Mouse (Mus musculus) ES-Bruce4 (cell line): ENCODE data around the gene Oprd1.

Experiments used
- CTCF ChIP-seq: IDR thresholded peaks from one replicate; pipeline ENCODE4 v1.8.1; 2011; ENCODE audit warnings: low read depth, low read length
- EP300 ChIP-seq: IDR thresholded peaks from 2 replicates; pipeline ENCODE4 v1.6.1; 2011; ENCODE audit warnings: low read depth, low read length; ENCODE audit not compliant: insufficient read depth
- POLR2A ChIP-seq: IDR thresholded peaks from one replicate; pipeline ENCODE4 v1.8.1; 2011; ENCODE audit warnings: low read length; ENCODE audit not compliant: insufficient read depth

DNA sequence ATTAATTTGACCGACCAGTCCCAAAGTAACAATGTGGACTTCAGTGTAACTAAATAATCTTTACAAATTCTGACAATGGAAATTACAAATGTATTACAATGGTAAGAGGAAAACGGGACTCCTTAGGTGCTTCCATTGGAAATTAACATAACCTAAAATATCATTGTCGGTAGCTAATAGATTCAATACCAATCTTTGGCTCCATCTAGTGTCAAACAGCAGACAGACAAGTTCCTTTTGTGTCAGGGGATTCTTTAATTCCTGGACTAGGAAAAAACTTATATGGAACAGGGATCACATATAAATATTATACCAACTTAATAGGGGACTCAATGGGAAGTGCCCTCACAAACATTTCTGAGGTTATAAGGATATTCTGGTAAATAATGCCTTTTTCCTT is 43.1 kb downstream of the Oprd1 start:
- TF ChIP-seq CTCF (no peak), EP300 (no peak), POLR2A (no peak)
